Mouse (Mus musculus): ENCODE measurements around the gene Shb. TPM values are rescaled to one million over a fixed set of nuclear protein-coding genes. Genes with fewer than 3 reads are reported as not detected.

Shb gene
- total RNA-seq, 4 experiments from 2014 or later = 13.1 to 18.1 (median 14.1) TPM

- DNase-seq (ENCODE audit: low spot score in 2 of 2) = no peak
Measured at GRCm38 (mm10) chr4:45528355-45529198, 3.7 kb downstream of the Shb start.

GRCm38 (mm10) chr4:45527562-45528354 is 4.5 kb downstream of the Shb start:
- DNase-seq (ENCODE audit: low spot score in 2 of 2) = no peak

- no peak for DNase-seq (ENCODE audit: low spot score in 2 of 2)
Measured at GRCm38 (mm10) chr4:45526846-45527561, 5.3 kb downstream of the Shb start.

- DNase-seq (ENCODE audit: low spot score in 2 of 2) = no peak
Measured at GRCm38 (mm10) chr4:45526175-45526574, 6.1 kb downstream of the Shb start.

- DNase-seq (ENCODE audit: low spot score in 2 of 2) = no peak
Measured at GRCm38 (mm10) chr4:45525541-45525940, 6.7 kb downstream of the Shb start.

- DNase-seq (ENCODE audit: low spot score in 2 of 2) = no peak
Measured at GRCm38 (mm10) chr4:45524602-45525001, 7.7 kb downstream of the Shb start.

GRCm38 (mm10) chr4:45523360-45523759 is 8.9 kb downstream of the Shb start:
- DNase-seq (ENCODE audit: low spot score in 2 of 2) = no peak

GRCm38 (mm10) chr4:45522956-45523355 is 9.3 kb downstream of the Shb start:
- no peak for DNase-seq (ENCODE audit: low spot score in 2 of 2)

GRCm38 (mm10) chr4:45522583-45522900 is 9.7 kb downstream of the Shb start:
- no peak for DNase-seq (ENCODE audit: low spot score in 2 of 2)

- DNase-seq (ENCODE audit: low spot score in 2 of 2) = no peak
Measured at GRCm38 (mm10) chr4:45521705-45522582, 10.3 kb downstream of the Shb start.

GRCm38 (mm10) chr4:45520375-45520774 is 11.9 kb downstream of the Shb start:
- DNase-seq (ENCODE audit: low spot score in 2 of 2) = no peak

- no peak for DNase-seq (ENCODE audit: low spot score in 2 of 2)
Measured at GRCm38 (mm10) chr4:45517399-45517798, 14.9 kb downstream of the Shb start.

- no peak for DNase-seq (ENCODE audit: low spot score in 2 of 2)
Measured at GRCm38 (mm10) chr4:45515894-45516293, 16.4 kb downstream of the Shb start.

GRCm38 (mm10) chr4:45514406-45514805 is 17.9 kb downstream of the Shb start:
- no peak for DNase-seq (ENCODE audit: low spot score in 2 of 2)

- DNase-seq (ENCODE audit: low spot score in 2 of 2) = no peak
Measured at GRCm38 (mm10) chr4:45513791-45514293, 18.4 kb downstream of the Shb start.

GRCm38 (mm10) chr4:45513340-45513739 is 18.9 kb downstream of the Shb start:
- no peak for DNase-seq (ENCODE audit: low spot score in 2 of 2)

- no peak for DNase-seq (ENCODE audit: low spot score in 2 of 2)
Measured at GRCm38 (mm10) chr4:45510163-45510562, 22.1 kb downstream of the Shb start.

GRCm38 (mm10) chr4:45509416-45509815 is 22.9 kb downstream of the Shb start:
- DNase-seq (ENCODE audit: low spot score in 2 of 2) = no peak

- no peak for DNase-seq (ENCODE audit: low spot score in 2 of 2)
Measured at GRCm38 (mm10) chr4:45508469-45508868, 23.8 kb downstream of the Shb start.

GRCm38 (mm10) chr4:45507476-45507875 is 24.8 kb downstream of the Shb start:
- DNase-seq (ENCODE audit: low spot score in 2 of 2) = no peak

GRCm38 (mm10) chr4:45507039-45507438 is 25.2 kb downstream of the Shb start:
- no peak for DNase-seq (ENCODE audit: low spot score in 2 of 2)
